Mouse (Mus musculus) small intestine, adult 10 weeks (tissue): ENCODE data around the gene Set. TPM values are rescaled to one million over a fixed set of nuclear protein-coding genes. Genes with fewer than 3 reads are reported as not detected.

ENCODE experiments used
- polyA plus RNA-seq: library from polyadenylated mRNA; stranded (reverse); fragments of 350-450 nt; fragmentation: Illumina TruSeq; extraction: RNeasy Lipid Tissue Mini Kit (QIAGEN cat#74804); gene quantifications from one replicate; pipeline ENCODE4 v1.2.3, GENCODE M21; 2014; ENCODE audit warnings: low replicate concordance

Set gene
- polyA plus RNA-seq = 219 TPM

DNA sequence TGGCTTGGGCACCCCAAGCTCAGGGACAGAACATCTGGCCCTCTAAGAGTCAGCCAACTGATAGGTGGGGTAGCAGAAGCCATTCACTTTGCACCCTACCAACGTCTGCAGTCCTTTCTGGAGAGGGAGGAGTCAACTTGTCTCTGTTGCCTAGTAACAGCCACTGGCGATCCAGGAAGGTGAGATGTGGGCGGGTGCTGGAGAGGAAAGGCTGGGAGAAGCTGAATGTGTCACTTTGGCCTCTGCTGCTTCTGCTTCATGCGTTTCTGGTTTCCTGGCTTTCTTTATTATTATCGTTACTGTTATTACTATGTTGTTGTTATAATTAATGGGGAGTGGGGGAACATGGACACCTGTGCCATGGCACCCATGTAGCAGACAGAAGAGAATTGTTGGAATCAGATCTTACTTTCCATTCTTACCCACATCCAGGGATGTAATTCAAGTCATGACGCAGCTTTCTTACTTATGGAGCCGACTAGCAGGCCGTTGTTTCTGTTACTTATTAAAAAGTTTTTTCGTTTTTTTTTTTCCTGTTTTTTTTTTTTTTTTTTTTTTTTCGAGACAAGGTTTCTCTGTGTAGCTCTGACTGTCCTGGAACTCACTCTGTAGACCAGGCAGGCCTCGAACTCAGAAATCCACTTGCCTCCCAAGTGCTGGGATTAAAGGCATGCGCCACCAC lies at the start of gene Set:
Set (plus strand) TSS at position 156 of the 682 bp plus-strand sequence.

DNA sequence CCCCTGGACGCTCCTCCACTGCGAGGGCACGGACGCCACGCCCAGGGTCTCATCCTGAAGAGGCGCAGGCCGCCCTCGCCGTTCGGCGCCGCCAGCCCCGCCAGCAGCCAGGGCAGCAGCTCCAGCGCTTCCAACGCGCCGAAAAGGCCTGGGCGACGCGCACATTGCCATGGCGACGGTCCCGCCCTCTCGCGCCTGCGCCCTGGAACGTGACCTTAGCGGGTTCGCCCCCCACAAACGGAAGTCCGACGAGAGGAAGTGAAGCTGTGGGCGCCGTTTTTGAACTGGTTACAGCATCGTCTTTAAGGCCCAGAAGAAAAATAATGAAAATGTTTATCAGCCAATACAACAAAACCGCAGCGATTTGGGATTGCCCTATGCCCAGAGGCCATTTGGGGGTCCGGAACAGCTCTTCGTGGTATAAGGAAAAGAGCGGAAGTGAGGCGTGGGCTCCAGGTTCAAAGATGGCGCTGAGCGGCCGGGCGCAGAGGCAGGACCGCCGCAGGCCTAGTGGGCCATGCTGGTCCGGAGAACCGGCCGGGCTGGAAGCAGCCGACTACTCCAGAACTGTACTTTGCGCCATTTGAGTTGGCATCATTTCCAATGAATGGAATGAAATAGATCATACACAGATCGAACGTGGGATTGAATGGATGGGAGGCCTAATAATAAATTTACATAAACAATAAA lies 8.3 kb upstream of the Set start, which contains the start of gene Wdr34:
Wdr34 (minus strand) TSS at position 183 of the 690 bp plus-strand sequence.

DNA sequence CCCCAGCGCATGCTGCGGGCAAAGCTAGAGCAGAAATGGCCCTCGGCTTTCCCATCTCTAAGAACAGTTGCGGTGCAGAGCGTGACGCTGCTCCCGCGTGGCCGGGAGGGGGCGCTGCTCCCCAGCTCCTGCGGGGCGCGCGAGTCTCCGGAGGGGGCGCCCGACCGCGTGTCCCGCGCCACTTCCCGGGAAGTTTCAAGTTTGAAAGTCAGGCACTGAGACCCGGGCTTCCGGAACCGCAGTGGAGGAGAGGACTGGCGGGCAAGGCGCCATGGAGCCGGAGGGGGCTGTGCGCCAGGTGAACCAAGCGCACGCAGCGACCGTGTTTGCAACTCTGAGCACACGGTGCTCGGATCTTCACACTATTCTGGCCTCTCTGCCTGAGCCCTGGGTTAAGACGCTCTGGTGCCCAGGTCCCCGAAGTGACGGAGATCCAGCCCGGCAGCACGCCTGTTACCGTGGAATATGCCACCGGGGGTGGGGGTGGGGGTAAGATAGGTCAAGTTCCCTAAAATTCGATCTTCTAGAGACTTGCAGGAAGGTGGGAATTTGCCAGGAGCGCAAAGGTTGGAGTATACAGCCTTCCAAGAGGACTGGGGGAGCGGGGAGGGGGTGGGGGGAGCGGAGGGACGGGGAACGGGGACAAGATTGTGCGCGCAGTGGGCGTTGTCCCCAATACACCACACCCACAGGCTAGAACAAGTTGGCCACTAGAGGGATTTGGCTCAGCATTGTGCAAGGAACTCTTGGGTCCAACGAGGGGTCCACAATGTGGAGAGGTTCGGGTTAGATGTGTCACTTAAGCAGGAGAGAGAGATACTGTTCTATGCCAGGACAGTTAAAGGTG lies 20.5 kb downstream of the Set start, which contains the start of gene Pkn3:
Pkn3 (plus strand) TSS at position 183 of the 847 bp plus-strand sequence.

DNA sequence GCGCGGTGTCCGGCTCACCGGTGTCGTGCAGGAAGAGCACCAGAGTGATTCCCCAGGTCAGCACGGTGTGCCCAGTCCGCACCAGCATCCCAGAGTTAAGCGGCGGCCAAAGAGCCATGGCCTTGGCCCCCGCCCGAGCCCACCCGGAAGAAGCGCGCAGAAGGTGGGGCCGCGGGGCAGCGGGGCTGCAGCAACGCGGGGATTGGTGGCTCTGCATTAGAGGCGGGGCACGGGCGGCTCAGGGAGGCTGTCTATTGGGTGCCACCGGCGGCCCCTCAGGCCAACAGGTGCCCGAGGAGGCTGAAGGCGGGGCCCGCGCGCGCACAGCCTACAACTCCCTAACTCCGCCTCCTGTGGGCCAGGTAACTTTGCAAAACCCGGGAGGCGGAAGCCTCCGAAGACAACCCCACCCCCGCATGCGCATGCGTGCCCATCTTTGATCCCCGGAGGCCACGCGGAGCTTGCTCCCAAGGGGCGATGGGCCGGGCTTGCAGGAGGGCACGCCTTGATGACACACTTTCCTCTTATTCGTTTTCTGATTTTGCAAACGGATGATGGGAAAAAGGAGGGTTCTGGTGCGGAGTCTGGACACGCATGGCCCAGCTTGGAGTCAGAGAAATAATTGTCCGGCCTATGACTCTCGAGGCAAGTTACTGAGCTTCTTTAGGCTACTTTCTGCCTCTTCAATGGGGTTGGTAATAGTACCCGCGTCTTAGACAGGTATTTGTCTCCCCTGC lies 36.5 kb downstream of the Set start, which contains the start of gene Zdhhc12:
Zdhhc12 (minus strand) TSS at position 178 of the 737 bp plus-strand sequence.

Other genes starting within 250 kb of the Set start
- gene Urm1, start 237.3 kb upstream of the Set start, polyA plus RNA-seq = 2.3 TPM
- 0.19 TPM for gene Cercam, start 188.2 kb upstream of the Set start, polyA plus RNA-seq
- 2.7 TPM for gene Odf2, start 168.2 kb upstream of the Set start, polyA plus RNA-seq
- 5.7 TPM for gene Gle1, start 122.0 kb upstream of the Set start, polyA plus RNA-seq
- 28.2 TPM for gene Sptan1, start 91.8 kb upstream of the Set start, polyA plus RNA-seq
- not detected for gene Wdr34, start 8.5 kb upstream of the Set start, polyA plus RNA-seq
- gene Pkn3, start 20.3 kb downstream of the Set start, polyA plus RNA-seq = not detected
- 3.9 TPM for gene Zdhhc12, start 36.3 kb downstream of the Set start, polyA plus RNA-seq
- 2.1 TPM for gene Zer1, start 67.2 kb downstream of the Set start, polyA plus RNA-seq
- gene Tbc1d13, start 76.4 kb downstream of the Set start, polyA plus RNA-seq = 10.1 TPM
- gene Endog, start 114.1 kb downstream of the Set start, polyA plus RNA-seq = not detected
- 0.30 TPM for gene Spout1, start 121.1 kb downstream of the Set start, polyA plus RNA-seq
- gene Kyat1, start 148.5 kb downstream of the Set start, polyA plus RNA-seq = 0.48 TPM
- gene Lrrc8a, start 180.3 kb downstream of the Set start, polyA plus RNA-seq = 1.5 TPM
- not detected for gene Gm28035, start 183.2 kb downstream of the Set start, polyA plus RNA-seq
- gene Phyhd1, start 208.8 kb downstream of the Set start, polyA plus RNA-seq = 0.74 TPM
- not detected for gene Gm28038, start 223.7 kb downstream of the Set start, polyA plus RNA-seq
- gene Dolk, start 229.0 kb downstream of the Set start, polyA plus RNA-seq = 5.9 TPM
- gene Nup188, start 229.0 kb downstream of the Set start, polyA plus RNA-seq = 6.1 TPM